Mouse (Mus musculus) mesoderm, embryonic 11.5 days (tissue): ENCODE measurements at regions not wholly inside any gene's neighbourhood (a gene's known extent, or its start where the extent isn't known, plus 50 kb on each side); places are given as distances from the start of the nearest gene placed in this dataset.

Experiments
- DNase-seq: peaks from one replicate; pipeline ENCODE4 v3.0.0-alpha.2; 2012; ENCODE audit warnings: low read depth, low spot score

- DNase-seq = no peak
Observed at GRCm38 (mm10) chr17:68916531-68916930, 90.1 kb downstream of the Tmem200c start.

GRCm38 (mm10) chr17:68918228-68918627 lies 91.8 kb downstream of the Tmem200c start:
- DNase-seq = no peak

- no peak for DNase-seq
Observed at GRCm38 (mm10) chr17:68923271-68923670, 96.8 kb downstream of the Tmem200c start.

GRCm38 (mm10) chr17:68927418-68927817 lies 101.0 kb downstream of the Tmem200c start:
- no peak for DNase-seq

GRCm38 (mm10) chr17:68928691-68929090 lies 102.3 kb downstream of the Tmem200c start:
- no peak for DNase-seq

- DNase-seq = no peak
Observed at GRCm38 (mm10) chr17:68933265-68933664, 106.8 kb downstream of the Tmem200c start.

- no peak for DNase-seq
Observed at GRCm38 (mm10) chr17:68934066-68934465, 107.6 kb downstream of the Tmem200c start.

GRCm38 (mm10) chr17:68936016-68936415 lies 109.6 kb downstream of the Tmem200c start:
- DNase-seq = no peak

GRCm38 (mm10) chr17:68956275-68956674 lies 119.2 kb upstream of the Epb41l3 start:
- no peak for DNase-seq

GRCm38 (mm10) chr17:68961160-68961559 lies 114.3 kb upstream of the Epb41l3 start:
- DNase-seq = no peak

GRCm38 (mm10) chr17:68975606-68976005 lies 99.9 kb upstream of the Epb41l3 start:
- DNase-seq = peak; percentile 2

- no peak for DNase-seq
Observed at GRCm38 (mm10) chr17:68978151-68978550, 97.3 kb upstream of the Epb41l3 start.

GRCm38 (mm10) chr17:68981120-68981519 lies 94.4 kb upstream of the Epb41l3 start:
- no peak for DNase-seq

- DNase-seq = no peak
Observed at GRCm38 (mm10) chr17:68982094-68982493, 93.4 kb upstream of the Epb41l3 start.

- DNase-seq = no peak
Observed at GRCm38 (mm10) chr17:68999913-69000312, 75.6 kb upstream of the Epb41l3 start.

- DNase-seq = no peak
Observed at GRCm38 (mm10) chr17:69004051-69004450, 71.4 kb upstream of the Epb41l3 start.

- DNase-seq = peak; percentile 13
Observed at GRCm38 (mm10) chr17:69006272-69006671, 69.2 kb upstream of the Epb41l3 start.
